Mouse (Mus musculus): ENCODE measurements around the gene Galntl6. TPM values are rescaled to one million over a fixed set of nuclear protein-coding genes. Genes with fewer than 3 reads are reported as not detected.
A peak's percentile ranks its signal among the peaks of the same experiment; 100 is the strongest.

The Galntl6 gene
- polyA plus RNA-seq, 1 experiment from 2014 or later = 21.3 TPM

DNA sequence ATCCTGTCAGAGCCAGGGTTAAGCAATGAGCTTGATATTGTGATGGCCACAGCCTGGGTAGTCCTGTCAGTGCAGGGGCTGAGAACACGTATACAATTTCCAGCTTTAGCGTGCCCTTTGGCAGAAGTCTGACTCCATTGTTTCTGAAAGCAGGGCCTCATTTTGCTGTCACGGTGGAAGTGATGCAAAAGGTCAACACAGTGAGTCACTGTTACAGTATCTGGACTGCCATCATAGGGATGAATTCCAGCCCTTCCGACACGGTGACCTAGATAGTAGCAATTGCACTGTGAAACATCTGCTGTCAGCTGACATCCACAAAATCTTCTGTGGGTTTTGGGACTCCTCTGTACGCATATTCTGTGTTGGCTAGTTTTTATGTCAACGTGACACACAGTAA, 956.9 kb downstream of the Galntl6 start:
- H3K9me3 ChIP-seq (replicated peaks) = no peaks in the 10 kb centered on the region
- H3K9ac ChIP-seq (replicated peaks) = no peak overlapping the region
- no peak overlapping the region for H3K27ac ChIP-seq (replicated peaks)

DNA sequence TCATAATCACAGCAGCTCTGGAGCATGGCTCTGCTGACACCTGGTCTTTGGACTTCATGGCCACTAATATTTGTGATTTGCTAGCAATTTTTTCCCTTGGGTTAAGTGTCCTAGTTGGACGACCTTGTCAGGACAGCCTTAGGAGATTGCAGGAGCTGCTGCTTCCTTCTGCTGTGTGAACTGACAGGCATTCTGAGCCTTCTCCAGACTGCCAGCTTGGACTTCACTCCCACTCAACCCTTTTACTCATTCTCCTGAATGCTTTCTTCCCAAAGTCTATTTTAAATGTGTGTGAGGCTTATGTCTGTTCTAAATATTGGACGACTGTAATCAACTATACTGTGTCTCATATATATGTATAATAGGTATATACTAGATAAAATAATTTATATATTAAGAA, 971.3 kb downstream of the Galntl6 start:
- no peak for ATAC-seq (ENCODE audit: low FRiP score)
- Histone ChIP-seq H3K4me3 (replicated peaks) (no peak overlapping the region), H3K9ac (replicated peaks) (no peak overlapping the region), H3K4me2 (no peak overlapping the region), H3K27me3 (replicated peaks) (no peaks in the 10 kb centered on the region), H3K27ac (replicated peaks) (no peak overlapping the region), H3K36me3 (no peaks in the 10 kb centered on the region), H3K9me3 (replicated peaks) (no peaks in the 10 kb centered on the region), H3K4me1 (no peaks in the 10 kb centered on the region)
- 82% methylated on average over 2 of the region's 2 CpGs for WGBS

More for the DNA sequence above, 956.9 kb downstream of the Galntl6 start:
- Histone ChIP-seq H3K36me3 (no peaks in the 10 kb centered on the region), H3K27me3 (replicated peaks) (no peaks in the 10 kb centered on the region), H3K4me1 (peaks cover 10% of the 10 kb centered on the region), H3K4me2 (no peak overlapping the region), H3K4me3 (replicated peaks) (no peak overlapping the region)
- 91% methylated on average over 7 of the region's 7 CpGs for WGBS
- no peak for ATAC-seq (ENCODE audit: low FRiP score)

DNA sequence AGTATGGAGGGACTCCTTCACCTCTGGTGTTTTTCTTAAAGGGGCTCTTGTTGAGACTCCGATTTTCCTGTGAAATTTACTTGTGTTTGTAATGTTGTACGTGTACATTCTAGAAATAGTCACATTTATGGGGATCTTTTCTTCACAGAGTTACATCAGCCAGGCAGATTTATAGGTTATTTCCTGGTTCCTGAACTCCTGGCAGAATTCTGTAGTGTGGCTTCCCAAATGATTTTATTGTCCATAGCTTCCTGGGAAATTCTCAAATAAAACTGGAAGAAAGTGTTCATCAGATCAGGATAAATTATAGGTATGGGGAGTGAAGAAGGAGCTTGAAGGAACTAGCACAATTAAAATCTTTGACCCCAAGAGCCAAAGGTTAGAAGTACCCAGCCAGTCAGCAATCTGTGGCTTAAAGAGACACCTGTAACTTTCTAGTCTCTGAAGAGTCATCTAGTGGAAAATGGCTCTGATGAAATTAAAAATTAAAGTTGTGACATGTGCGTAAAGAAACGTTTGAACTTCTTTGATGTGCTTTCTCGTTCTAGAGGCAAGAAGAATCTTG, 972.5 kb downstream of the Galntl6 start:
- no peaks in the 10 kb centered on the region for H3K4me1 ChIP-seq
- 64% methylated on average over 5 of the region's 5 CpGs for WGBS
- H3K9me3 ChIP-seq (replicated peaks) = no peaks in the 10 kb centered on the region
- ATAC-seq (ENCODE audit: low FRiP score) = no peak
- H3K9ac ChIP-seq (replicated peaks) = no peak overlapping the region
- no peaks in the 10 kb centered on the region for H3K36me3 ChIP-seq
- H3K4me2 ChIP-seq = peak overlapping the region; percentile 13; the same call in 1 of the 2 replicates
- H3K27me3 ChIP-seq (replicated peaks) = no peaks in the 10 kb centered on the region
- no peak overlapping the region for H3K4me3 ChIP-seq (replicated peaks)
- no peak overlapping the region for H3K27ac ChIP-seq (replicated peaks)

DNA sequence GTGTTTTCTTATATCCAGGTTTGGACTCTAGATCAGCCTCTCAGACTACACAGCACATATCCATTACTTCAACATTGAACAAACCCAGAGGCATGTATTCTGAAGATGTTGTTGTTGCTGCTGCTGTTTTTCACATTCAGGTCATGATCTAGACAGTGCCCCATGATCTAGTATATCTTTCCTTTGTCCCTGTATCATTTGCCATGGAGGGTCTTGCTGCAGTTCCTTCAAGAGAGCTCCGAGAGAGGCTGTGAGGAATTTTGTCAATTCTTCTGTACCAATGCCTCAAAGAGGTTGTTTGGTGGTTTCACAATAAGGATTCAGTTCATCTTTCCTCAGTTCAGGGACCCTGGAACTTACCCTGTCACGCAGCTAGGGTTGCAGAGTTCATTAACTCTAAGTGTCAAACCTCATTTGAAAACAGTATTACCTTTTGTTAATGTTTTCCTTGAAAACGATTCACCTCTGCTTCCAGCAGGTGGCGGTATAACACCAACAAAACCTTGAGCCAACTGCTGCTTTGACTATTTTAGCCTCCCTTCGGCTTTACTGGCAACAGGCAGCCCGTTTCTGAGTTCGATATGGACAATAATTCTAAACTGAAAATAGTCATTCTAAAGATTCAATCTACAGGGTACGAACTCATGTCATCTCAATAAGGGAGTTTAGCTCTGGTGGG, 973.1 kb downstream of the Galntl6 start:
- peak; percentile 68; the same call in 1 of the 2 replicates for ATAC-seq (ENCODE audit: low FRiP score)
- WGBS = 15% methylated on average over 8 of the region's 8 CpGs
- H3K27ac ChIP-seq (replicated peaks) = no peak overlapping the region
- H3K4me3 ChIP-seq (replicated peaks) = no peak overlapping the region
- no peak overlapping the region for H3K9ac ChIP-seq (replicated peaks)
- H3K4me2 ChIP-seq = peak overlapping the region; percentile 13; the same call in 1 of the 2 replicates
- no peaks in the 10 kb centered on the region for H3K36me3 ChIP-seq
- no peaks in the 10 kb centered on the region for H3K9me3 ChIP-seq (replicated peaks)
- no peaks in the 10 kb centered on the region for H3K4me1 ChIP-seq
- H3K27me3 ChIP-seq (replicated peaks) = no peaks in the 10 kb centered on the region

DNA sequence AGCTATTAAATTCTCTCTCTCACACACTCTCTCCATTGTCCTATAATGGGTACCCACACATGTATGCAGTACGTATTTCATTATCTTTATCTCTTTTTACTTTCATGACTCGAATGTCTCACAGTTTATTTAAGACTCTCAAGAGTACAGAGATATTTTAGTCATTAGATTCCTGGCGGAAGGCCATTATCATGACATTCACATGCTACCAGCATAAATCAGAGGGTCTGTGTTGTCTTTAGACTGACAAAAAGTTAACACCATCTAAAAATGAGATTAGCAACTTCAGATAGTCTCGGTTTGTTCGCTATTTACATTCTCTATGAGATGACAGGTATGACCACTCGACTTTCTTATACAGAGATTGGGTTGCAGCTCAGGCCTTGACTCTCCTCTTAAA, 985.4 kb downstream of the Galntl6 start:
- no peak overlapping the region for H3K4me2 ChIP-seq
- no peak overlapping the region for H3K9ac ChIP-seq (replicated peaks)
- H3K36me3 ChIP-seq = no peaks in the 10 kb centered on the region
- peaks cover 6% of the 10 kb centered on the region; the same call in 1 of the 2 replicates for H3K4me1 ChIP-seq
- no peaks in the 10 kb centered on the region for H3K27me3 ChIP-seq (replicated peaks)
- no peaks in the 10 kb centered on the region for H3K9me3 ChIP-seq (replicated peaks)
- 58% methylated on average over 6 of the region's 6 CpGs for WGBS
- H3K27ac ChIP-seq (replicated peaks) = no peak overlapping the region
- no peak for ATAC-seq (ENCODE audit: low FRiP score)
- no peak overlapping the region for H3K4me3 ChIP-seq (replicated peaks)

DNA sequence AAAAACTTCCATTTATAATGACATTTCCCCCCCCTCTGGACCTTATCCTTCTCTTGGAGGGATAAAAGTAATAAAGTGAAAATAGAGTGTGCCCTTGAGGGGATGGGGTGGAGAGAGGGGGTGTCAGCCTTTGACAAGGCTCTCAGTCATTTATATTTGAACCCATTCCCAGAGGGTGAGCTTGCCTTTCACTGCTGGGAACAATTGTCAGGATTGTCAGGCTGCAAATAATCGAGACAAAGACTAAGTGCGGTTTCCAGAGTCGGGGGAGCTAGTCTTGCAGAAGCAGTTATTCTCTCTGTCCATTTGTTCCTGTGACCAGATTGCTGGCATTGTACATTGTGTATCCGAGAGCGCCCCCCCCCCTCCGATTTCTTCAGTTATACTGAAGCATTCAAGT, 988.9 kb downstream of the Galntl6 start:
- H3K4me2 ChIP-seq = no peak overlapping the region
- H3K27me3 ChIP-seq (replicated peaks) = no peaks in the 10 kb centered on the region
- H3K36me3 ChIP-seq = no peaks in the 10 kb centered on the region
- peaks cover 10% of the 10 kb centered on the region; the same call in 1 of the 2 replicates for H3K4me1 ChIP-seq
- H3K9me3 ChIP-seq (replicated peaks) = no peaks in the 10 kb centered on the region
- no peak overlapping the region for H3K9ac ChIP-seq (replicated peaks)
- 10% methylated on average over 6 of the region's 6 CpGs for WGBS
- no peak overlapping the region for H3K4me3 ChIP-seq (replicated peaks)
- H3K27ac ChIP-seq (replicated peaks) = no peak overlapping the region
- no peak for ATAC-seq (ENCODE audit: low FRiP score)

DNA sequence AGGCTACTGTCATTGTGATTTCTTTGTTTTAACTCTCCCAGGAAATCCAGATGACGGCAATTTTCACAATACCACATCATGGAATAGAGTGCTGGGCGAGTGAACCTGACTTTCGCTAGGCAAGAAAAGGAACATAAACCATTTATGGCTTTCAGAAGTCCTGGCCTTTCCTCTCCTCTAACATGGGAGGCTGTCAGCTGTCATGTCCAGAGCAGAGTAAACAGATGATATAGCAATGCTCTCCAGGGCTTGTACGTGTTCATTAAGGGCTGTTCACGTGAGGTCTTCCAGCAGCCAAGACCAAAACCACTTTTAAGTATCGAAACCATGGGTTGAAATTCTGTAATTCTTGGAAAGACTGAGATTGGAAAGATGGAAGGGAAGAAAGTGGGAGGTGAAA, 989.3 kb downstream of the Galntl6 start:
- Histone ChIP-seq H3K9ac (replicated peaks) (no peak overlapping the region), H3K36me3 (no peaks in the 10 kb centered on the region), H3K4me1 (peaks cover 10% of the 10 kb centered on the region; the same call in 1 of the 2 replicates), H3K27ac (replicated peaks) (no peak overlapping the region), H3K9me3 (replicated peaks) (no peaks in the 10 kb centered on the region), H3K4me2 (no peak overlapping the region), H3K4me3 (replicated peaks) (no peak overlapping the region), H3K27me3 (replicated peaks) (no peaks in the 10 kb centered on the region)
- 23% methylated on average over 6 of the region's 6 CpGs for WGBS
- no peak for ATAC-seq (ENCODE audit: low FRiP score)

DNA sequence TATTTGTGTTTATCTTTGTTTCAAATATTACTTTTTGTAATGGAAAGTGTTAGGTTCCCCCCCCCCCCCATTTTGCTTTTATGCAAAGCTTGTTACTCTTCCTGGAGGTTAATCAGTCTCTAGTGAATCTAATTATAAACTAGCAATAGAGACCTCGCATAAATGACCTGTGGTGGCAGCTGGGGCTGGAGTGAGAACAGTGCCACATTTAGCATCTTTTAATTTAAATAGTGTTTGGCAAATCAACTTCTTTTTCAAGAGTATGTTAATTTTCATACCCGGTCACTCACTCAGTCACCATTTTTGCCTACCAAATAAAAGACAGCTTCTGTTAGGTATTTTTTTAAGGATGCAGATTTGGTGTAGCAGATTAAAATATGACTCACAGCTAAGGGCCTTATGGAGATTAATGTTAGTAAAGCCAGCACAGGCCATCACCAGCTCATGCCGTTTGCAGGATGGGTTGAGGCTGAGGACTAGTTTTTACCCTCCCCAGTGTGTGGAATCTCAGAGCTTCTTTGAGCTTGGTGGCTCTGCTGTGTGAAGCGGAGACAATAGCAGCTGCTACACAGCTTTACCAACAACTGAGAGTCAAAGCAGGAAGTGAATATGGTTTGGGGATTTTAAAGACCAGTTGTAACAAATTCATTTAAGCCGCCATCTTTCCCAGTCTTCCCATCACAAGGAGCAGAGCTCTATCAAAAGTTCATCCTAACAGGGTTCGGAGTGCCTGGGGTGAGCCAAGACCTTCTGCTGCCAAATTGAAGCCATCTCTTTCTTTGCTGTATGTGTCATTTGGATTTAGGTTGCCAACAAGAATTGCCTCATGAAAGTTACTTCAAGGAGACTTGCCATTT, 990.0 kb downstream of the Galntl6 start:
- no peaks in the 10 kb centered on the region for H3K27me3 ChIP-seq (replicated peaks)
- H3K36me3 ChIP-seq = no peaks in the 10 kb centered on the region
- WGBS = 41% methylated on average over 6 of the region's 6 CpGs
- ATAC-seq (ENCODE audit: low FRiP score) = no peak
- no peak overlapping the region for H3K4me2 ChIP-seq
- no peak overlapping the region for H3K4me3 ChIP-seq (replicated peaks)
- H3K4me1 ChIP-seq = peaks cover 10% of the 10 kb centered on the region; the same call in 1 of the 2 replicates
- no peak overlapping the region for H3K27ac ChIP-seq (replicated peaks)
- H3K9ac ChIP-seq (replicated peaks) = no peak overlapping the region
- H3K9me3 ChIP-seq (replicated peaks) = no peaks in the 10 kb centered on the region

DNA sequence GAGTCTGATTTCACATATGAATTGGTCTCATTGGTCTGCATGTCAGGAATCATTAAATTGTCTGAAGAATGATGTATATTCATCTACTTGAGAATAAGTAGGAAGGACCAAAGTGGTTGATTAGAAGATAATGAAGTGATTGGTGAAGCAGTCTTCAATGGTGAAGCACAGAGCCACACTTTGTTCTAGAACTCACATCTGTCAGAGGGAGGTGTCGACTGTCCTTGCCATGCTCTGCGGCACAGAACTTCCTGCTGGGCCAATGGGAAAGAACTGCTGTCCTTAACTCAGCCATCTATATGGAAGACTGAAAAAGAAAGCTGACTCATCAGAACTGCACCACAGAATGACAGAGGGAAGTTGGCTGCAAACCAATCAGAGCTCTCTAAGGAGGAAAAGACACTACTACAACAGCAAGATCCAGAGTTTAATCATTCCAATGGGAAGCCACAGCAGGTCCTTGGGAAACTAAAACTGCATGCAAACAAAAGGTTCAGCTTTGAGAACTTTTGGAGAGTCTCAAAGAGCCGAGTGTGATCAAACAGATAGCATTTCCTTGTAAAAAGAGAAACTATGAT, 992.0 kb downstream of the Galntl6 start:
- H3K4me3 ChIP-seq (replicated peaks) = no peak overlapping the region
- ATAC-seq (ENCODE audit: low FRiP score) = no peak
- H3K4me1 ChIP-seq = peaks cover 10% of the 10 kb centered on the region; the same call in 1 of the 2 replicates
- H3K27ac ChIP-seq (replicated peaks) = no peak overlapping the region
- no peaks in the 10 kb centered on the region for H3K36me3 ChIP-seq
- no peak overlapping the region for H3K9ac ChIP-seq (replicated peaks)
- H3K9me3 ChIP-seq (replicated peaks) = no peaks in the 10 kb centered on the region
- no peaks in the 10 kb centered on the region for H3K27me3 ChIP-seq (replicated peaks)
- WGBS = 48% methylated on average over 3 of the region's 3 CpGs
- H3K4me2 ChIP-seq = no peak overlapping the region

DNA sequence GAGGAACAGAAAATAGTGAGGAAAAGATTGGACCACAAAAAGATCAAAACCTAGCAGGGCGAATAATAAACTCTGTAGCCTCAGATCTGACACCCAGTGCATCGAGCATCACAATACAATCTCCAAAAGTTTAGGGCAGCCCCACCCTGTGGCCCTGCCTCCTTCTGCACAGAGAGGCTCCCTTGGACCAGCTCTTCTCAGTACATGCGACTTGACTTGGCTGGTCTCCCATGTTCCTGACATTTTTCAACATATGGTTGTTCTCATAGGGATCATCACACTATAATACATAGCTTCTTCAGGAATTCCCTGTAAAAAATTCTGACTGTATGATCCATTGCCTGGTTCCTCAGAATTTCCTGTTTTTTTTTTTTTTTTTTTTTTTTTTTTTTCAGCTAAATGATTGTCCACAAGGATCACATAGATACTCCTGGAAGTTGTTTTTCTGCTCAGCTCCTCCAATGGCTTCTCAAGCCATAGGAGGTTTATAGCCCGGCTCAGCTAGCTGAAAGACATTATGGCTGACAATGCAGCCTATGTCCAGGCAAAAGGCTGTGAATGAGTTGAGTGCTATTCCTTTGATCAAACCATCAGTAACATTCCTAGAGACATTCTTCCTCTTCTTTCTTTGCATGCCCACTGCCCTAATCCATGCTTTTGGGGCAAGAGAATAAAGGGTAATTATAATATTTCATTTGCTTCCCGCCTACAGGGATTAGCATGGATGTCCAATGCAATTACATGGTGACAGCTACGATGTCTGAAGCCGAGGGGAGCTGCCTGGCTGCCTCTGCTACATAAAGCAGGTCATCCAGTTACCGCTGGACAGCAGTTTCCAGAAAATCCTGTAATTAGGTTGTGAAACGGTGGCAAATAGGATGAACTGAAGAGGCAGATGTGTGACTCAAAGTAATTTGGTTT, 993.5 kb downstream of the Galntl6 start:
- no peak overlapping the region for H3K4me3 ChIP-seq (replicated peaks)
- no peaks in the 10 kb centered on the region for H3K36me3 ChIP-seq
- ATAC-seq (ENCODE audit: low FRiP score) = no peak
- WGBS = 34% methylated on average over 9 of the region's 9 CpGs
- H3K9ac ChIP-seq (replicated peaks) = no peak overlapping the region
- 0 out of 2 replicates have a peak overlapping the region, but pooled peaks have one; percentile 37 for H3K27ac ChIP-seq (replicated peaks)
- H3K27me3 ChIP-seq (replicated peaks) = no peaks in the 10 kb centered on the region
- no peaks in the 10 kb centered on the region for H3K9me3 ChIP-seq (replicated peaks)
- H3K4me1 ChIP-seq = peaks cover 10% of the 10 kb centered on the region; the same call in 1 of the 2 replicates
- H3K4me2 ChIP-seq = no peak overlapping the region

DNA sequence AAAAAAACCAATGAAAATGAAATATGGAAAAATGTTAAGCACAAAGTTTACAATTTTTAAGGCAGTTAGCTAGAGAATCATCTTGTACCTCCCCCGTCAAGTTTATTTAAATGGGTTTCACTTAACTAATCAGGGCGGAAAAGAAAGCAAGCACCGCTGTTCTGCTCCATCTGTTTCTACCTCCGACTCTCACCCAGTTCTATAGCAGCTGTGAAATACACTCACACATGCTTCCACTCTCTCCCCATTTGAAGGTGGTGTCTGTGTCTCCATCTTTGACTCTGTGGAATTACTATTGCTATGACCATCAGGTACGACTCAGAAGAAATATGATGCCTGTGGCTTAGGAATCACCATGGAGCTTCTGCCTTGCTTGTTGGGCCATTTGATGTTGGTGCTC, 1019.1 kb downstream of the Galntl6 start:
- Histone ChIP-seq H3K27ac (replicated peaks) (no peak overlapping the region), H3K4me2 (no peak overlapping the region), H3K4me1 (no peaks in the 10 kb centered on the region), H3K9me3 (replicated peaks) (no peaks in the 10 kb centered on the region), H3K36me3 (no peaks in the 10 kb centered on the region), H3K9ac (replicated peaks) (no peak overlapping the region), H3K27me3 (replicated peaks) (no peaks in the 10 kb centered on the region), H3K4me3 (replicated peaks) (no peak overlapping the region)
- 90% methylated on average over 5 of the region's 5 CpGs for WGBS
- ATAC-seq (ENCODE audit: low FRiP score) = no peak
